Mouse (Mus musculus) large intestine, adult 2 months (tissue): Measurements from ENCODE around the gene Rer1. TPM values are rescaled to one million over a fixed set of nuclear protein-coding genes. Genes with fewer than 3 reads are reported as not detected.

Experiments
- DNase-seq: peaks from one replicate; pipeline ENCODE4 v3.0.0-alpha.2; 2012; ENCODE audit warnings: low read depth, low spot score
- WGBS: fragments of 180-500 bp; shearing (Covaris S2); methylation state at CpG from one replicate; pipeline ENCODE4 v1.1.7; 2018; 5-methylcytosine and 5-hydroxymethylcytosine counted together
- polyA plus RNA-seq: library from polyadenylated mRNA; depleted of rRNA; stranded (reverse); fragments of >200 nt; gene quantifications from 2 replicates; pipeline ENCODE4 v1.2.3, GENCODE M21; 2012; rRNA removed

The Rer1 gene
- polyA plus RNA-seq: 116 and 137 TPM in 2 replicates

- DNase-seq: peak; percentile 95
- under 1% methylated on average over 85 of the region's 85 CpGs for WGBS
Measured at GRCm38 (mm10) chr4:155086108-155087024, at the start of gene Rer1, which contains the start of gene Morn1. Gene Rer1, minus strand, starts transcription at chr4:155086382. Gene Morn1, plus strand, starts transcription at chr4:155086577.

DNA sequence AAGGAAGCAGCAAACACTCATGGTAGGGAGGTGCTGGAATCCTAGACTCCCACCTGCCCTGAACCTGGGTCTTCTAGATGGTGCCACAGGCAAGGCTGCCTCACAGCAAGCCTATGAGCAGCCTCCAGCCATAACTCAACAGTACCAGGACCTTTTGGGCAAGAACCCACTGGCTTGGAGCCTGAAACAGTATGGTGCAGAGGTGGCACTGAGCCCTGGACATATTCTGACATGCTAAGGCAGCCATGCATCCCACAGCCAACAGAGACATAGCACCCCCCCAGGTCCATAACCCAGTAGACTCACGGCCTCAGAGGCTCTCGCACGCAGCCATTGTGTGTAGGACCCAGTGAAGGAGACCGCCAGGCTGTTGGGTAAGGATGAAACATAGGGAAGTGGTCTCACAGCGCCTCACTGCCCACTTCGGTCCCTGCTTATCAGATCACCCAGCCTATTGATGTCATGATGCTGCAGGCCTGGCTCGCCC is 48.5 kb upstream of the Rer1 start:
- 95% methylated on average over 7 of the region's 7 CpGs for WGBS
- no peak for DNase-seq

GRCm38 (mm10) chr4:155133658-155134417 is 47.7 kb upstream of the Rer1 start:
- 68% methylated on average over 20 of the region's 20 CpGs for WGBS
- DNase-seq: no peak

- DNase-seq: no peak
- 67% methylated on average over 3 of the region's 3 CpGs for WGBS
Measured at GRCm38 (mm10) chr4:155133188-155133587, 47.0 kb upstream of the Rer1 start.

GRCm38 (mm10) chr4:155130616-155131015 is 44.4 kb upstream of the Rer1 start:
- WGBS: 69% methylated on average over 7 of the region's 7 CpGs
- no peak for DNase-seq

GRCm38 (mm10) chr4:155129996-155130395 is 43.8 kb upstream of the Rer1 start:
- WGBS: 72% methylated on average over 14 of the region's 14 CpGs
- DNase-seq: no peak

- 88% methylated on average over 10 of the region's 10 CpGs for WGBS
- no peak for DNase-seq
Measured at GRCm38 (mm10) chr4:155129132-155129917, 43.1 kb upstream of the Rer1 start.

DNA sequence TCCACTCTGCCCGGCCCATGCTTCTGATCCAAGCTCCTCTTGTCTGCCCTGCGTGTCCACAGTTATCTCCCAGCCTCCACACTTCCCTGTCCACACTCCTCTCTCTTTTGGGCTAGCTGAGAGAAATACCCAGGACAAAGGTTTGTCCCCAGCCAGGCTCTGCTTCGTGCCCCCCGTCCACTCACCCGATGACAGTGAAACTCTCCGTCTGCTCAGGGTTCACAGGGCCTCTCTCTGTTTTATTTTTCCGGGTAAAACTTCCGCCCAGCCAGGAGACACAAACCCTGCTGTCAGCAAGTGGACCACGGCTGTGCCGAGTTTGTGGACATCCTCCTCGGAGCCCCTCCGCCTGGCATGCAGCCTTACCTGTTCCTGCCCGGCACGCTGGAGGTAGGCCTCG is 42.2 kb upstream of the Rer1 start:
- 91% methylated on average over 15 of the region's 15 CpGs for WGBS

DNA sequence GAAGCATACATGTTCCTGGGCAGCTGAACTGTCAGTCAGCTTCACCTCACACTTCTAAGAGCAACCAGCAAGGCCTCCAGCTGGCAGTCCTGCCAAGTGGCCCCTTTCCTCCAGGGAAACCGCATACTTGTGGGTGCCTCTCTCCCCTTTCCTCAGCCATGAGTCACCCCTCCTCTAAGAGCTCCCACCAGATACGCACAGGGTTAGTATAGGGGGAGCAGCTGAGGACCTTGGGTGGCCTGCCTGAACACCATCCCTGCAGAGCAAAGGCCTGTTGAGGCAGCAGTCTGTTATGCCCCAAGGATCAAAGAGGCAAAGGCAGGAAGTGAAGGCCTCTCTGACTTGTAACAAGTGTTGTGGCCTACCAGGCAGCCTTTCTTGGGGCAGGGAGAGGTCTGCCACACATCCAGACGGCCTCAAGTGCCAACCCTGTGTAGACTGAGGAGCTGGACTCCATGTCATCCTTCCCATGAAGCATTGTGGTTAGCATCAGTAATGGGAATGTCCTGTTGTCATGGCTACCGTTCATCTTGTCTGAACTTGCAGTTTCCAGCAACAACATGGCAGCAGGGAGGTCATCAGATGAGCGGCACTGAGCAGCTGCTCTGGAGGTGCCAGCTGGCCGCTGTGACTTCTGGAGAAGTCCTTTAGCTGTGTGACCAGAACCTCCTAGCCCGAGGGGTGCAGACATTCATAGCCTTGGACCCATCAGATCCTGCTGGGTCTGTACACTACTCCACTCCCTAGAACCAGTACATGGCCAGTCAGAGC is 40.6 kb upstream of the Rer1 start:
- WGBS: 86% methylated on average over 7 of the region's 7 CpGs

More for the DNA sequence above, 42.2 kb upstream of the Rer1 start:
- DNase-seq: no peak

GRCm38 (mm10) chr4:155126194-155126593 is 40.0 kb upstream of the Rer1 start:
- WGBS: 87% methylated on average over 5 of the region's 5 CpGs
- no peak for DNase-seq

More for the DNA sequence above, 40.6 kb upstream of the Rer1 start:
- DNase-seq: no peak

DNA sequence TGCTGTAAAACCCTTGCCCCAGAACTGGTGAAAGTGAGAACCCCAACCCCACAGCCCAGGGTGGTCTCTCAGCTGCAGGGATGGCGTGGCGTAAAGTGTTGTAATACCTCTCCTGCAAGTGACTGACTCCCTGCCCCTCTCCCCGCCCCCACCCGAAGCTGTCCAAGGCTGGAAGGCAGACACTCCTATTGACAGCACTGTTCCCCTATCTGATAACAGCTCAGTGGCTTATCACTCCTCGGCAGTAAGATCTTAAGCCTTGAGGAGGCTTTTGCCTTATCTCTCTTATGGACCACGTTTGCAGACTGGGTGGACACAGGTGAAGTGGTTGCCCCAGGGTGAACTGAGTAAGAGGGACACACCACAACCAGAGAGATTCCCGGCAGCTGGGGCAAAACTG is 39.1 kb upstream of the Rer1 start:
- 57% methylated on average over 7 of the region's 7 CpGs for WGBS
- DNase-seq: no peak

DNA sequence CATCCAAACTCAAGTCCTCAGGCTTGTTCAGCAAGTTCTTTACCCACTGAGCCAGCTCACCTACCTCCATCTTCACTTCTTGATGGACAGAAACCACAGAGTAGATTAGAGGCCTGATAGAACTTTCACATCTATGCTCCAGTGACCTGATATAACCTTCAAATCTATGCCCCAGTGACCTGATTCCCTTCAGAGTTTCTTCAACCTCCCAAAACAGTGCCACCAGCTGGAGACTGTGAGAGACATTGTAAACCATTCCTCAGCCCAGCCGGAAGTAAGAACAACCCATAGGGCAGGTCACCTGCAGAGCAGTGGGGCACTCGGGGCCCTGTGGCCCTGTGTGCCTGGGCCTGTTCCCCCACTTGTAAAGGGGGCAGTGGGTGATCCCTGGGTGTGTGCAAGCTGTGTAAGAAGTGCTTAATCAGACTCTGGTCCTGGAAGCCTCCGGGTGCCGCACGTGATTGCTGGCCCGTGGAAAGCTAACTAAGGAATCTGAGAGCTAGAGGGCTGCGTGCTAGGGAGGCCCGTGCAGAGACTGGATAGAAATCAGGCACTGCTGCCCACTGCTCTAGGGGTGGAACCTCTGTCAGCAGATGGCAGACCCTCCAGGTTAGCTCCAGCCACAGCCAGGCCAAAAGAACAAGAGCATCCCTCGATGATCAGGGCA is 37.8 kb upstream of the Rer1 start:
- 87% methylated on average over 9 of the region's 9 CpGs for WGBS
- DNase-seq: no peak

- WGBS: 37% methylated on average over 16 of the region's 16 CpGs
- DNase-seq: no peak
Measured at GRCm38 (mm10) chr4:155122444-155123040, 36.4 kb upstream of the Rer1 start.

- 81% methylated on average over 6 of the region's 6 CpGs for WGBS
- DNase-seq: no peak
Measured at GRCm38 (mm10) chr4:155121915-155122443, 35.8 kb upstream of the Rer1 start.

DNA sequence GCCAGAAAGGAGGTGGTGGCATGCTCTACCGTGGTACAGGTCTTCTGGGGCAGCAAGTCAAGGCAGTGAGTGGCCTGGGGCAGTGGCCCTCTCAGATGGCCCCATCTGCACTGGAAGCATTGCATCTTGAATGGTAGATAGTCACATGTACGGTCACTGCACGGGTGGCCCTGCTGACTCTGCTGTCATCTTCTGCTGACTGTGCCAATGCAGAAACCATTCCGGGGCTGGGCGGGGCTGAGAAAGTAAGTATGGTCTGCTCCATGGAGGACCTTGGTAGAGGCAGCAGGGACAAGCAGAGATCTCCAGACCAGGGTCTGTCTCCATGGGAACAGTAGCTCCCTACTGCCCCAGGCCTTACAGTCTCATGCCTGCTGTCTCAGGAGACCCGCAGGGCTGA is 35.0 kb upstream of the Rer1 start:
- WGBS: 50% methylated on average over 6 of the region's 6 CpGs
- no peak for DNase-seq

GRCm38 (mm10) chr4:155120583-155120982 is 34.4 kb upstream of the Rer1 start:
- no peak for DNase-seq

DNA sequence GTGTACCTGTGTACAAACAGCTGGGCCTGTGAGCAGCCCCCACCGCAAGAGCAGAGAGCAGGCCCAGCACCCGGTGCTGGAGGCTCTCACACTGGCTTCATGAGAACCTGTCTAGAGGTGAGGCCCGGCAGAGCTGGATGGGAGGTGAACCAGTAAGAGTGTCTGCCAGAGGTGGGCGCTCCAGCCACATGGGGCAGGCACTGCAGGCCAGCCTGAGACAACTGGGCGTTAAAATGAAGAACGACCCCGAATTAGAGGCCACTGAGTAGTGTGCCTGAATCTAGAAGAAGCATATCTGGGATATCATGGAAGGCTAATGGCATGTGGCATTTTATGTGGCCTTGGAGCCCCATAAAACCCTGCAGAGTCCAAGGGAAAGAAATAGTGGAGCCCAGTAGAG is 33.9 kb upstream of the Rer1 start:
- DNase-seq: no peak
- 70% methylated on average over 7 of the region's 7 CpGs for WGBS

More at GRCm38 (mm10) chr4:155120583-155120982, 34.4 kb upstream of the Rer1 start:
- WGBS: 31% methylated on average over 5 of the region's 5 CpGs

DNA sequence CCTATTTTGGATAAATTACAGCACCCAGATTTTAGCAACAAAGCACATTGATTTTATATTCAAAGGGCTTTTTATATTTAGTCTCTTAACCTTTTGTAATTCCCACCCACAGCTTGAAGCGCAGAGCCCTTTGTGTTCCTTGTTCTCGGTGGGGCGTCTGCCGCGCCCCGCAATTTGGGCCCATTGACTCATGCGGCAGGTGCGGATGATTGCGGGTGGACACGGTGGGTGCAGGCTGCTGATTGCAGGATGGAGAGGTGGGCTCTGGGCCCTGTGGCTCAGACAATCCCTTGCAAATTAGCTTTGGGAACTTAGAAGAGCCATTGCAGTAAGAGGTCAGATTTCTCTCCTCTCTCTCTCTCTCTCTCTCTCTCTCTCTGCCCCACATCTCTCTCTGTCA is 32.1 kb upstream of the Rer1 start:
- no peak for DNase-seq
- 52% methylated on average over 10 of the region's 10 CpGs for WGBS
